Mouse (Mus musculus): ENCODE data around the gene Gabarap.
A peak's percentile ranks its signal among the peaks of the same experiment; 100 is the strongest.
"Not testable (repeated sequence)": the region's sequence is repeated elsewhere in the genome, so short reads cannot be mapped to it uniquely, and the experiment has no call there.

Gabarap gene

GRCm38 (mm10) chr11:69990850-69991691, at the start of gene Gabarap:
Gene Gabarap (plus strand): TSS chr11:69991143.
- DNase-seq (ENCODE audit: low spot score): peak; percentile 91

DNA sequence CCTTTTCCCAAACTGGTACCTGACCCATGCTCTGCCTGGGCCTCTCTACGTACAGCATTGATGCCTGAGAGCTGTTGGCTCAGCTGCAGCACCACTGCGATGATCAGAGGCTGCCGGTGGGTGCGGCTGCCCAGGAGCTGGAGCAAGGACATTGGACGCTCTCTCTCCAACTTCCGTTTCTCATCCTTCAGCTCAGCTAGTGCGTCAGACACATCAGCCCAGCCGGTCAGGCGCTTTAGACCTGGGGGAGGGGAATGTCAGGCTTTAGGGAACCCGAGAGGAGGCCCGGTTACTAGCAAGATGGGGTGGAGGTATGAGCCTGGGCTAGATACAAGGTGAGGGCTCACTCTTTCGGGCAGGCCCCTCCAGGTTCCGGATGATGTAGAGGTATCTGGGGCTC, 45.7 kb upstream of the Gabarap start:
- DNase-seq (ENCODE audit: low spot score): no peak

DNA sequence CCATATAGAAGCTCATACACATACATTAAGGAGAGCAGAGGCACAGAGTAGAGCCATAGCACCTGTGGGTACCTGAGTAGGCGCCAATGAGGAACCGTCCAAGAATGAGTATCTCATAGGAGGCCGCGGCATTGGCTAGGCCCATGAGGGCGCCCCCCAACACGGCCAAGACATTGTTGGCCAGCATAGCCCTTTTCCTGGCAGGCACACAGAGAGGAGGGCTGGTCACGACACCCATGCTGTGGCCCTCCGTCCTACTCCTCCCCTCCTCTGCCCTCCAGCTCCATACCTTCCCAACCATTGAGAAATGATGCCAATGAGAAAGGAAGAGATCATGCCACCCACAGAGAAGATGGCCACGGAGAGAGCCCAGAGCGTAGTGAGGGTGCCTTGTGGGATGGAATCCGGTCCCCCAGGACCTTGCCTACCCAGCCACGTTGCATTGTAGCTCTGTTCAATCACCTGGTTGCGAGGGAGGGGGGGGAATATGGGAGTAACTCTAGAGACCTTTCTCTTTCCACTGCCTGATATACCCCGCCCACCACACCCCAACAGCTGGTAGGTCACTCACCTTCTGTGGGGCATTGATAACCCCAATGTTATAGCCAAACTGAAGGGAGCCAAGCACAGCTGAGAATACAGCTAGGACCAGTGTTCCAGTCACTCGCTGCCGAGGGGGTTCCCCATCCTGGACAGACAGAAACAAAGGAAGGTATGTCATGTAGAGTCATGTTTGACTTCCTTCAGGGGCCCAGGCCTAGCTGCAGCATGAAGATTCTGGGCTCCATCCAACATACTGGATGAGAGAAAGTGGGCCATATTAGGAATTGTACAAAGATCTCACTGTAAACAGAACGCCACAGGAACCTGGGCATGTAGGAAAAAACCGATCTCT, 44.7 kb upstream of the Gabarap start:
- DNase-seq (ENCODE audit: low spot score): no peak

GRCm38 (mm10) chr11:69947337-69948065, 43.4 kb upstream of the Gabarap start:
- no peak for DNase-seq (ENCODE audit: low spot score)

DNA sequence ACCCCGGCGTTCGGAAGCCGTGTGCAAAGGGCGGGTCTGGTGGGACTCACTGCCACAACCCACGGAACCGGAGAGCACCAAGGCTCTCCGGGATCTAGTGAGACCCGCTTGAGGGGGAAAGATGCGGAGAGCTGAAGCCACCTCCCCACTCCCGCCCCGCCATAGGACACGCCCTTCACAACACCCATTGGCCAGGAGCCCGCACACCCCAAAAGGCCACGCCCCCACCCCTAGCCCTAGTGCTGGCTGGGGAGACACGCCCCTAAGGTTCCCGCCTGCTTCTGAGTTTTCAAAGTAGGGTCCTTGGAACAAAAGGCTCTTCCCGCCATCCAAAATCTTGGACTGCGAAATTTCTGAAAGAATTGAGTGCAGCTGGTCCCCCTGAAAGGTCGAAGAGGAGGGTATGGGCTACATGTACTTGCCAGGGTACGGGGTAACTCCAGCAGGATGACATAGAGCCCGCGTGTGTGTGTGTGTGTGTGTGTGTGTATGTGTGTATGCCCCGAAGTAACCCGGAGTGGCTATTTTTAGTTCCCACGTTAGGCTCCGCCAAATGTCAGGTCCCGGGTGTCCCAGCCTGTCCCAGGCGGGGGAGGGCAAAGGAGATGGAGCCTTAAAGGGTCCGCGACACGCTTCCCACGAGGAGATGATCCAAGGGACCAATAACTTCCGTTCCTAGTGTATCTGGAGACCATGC, 42.7 kb upstream of the Gabarap start, which contains the start of gene Slc2a4:
Gene Slc2a4 (minus strand): TSS at position 123 of the 697 bp plus-strand sequence.
- DNase-seq (ENCODE audit: low spot score): peak; percentile 82

- peak; percentile 55 for DNase-seq (ENCODE audit: low spot score)
These were observed 42.2 kb upstream of the Gabarap start for GRCm38 (mm10) chr11:69948763-69949150.

- DNase-seq (ENCODE audit: low spot score): no peak
These were observed 40.0 kb upstream of the Gabarap start for GRCm38 (mm10) chr11:69950807-69951459.

GRCm38 (mm10) chr11:69952274-69952673, 38.7 kb upstream of the Gabarap start:
- no peak for DNase-seq (ENCODE audit: low spot score)

DNA sequence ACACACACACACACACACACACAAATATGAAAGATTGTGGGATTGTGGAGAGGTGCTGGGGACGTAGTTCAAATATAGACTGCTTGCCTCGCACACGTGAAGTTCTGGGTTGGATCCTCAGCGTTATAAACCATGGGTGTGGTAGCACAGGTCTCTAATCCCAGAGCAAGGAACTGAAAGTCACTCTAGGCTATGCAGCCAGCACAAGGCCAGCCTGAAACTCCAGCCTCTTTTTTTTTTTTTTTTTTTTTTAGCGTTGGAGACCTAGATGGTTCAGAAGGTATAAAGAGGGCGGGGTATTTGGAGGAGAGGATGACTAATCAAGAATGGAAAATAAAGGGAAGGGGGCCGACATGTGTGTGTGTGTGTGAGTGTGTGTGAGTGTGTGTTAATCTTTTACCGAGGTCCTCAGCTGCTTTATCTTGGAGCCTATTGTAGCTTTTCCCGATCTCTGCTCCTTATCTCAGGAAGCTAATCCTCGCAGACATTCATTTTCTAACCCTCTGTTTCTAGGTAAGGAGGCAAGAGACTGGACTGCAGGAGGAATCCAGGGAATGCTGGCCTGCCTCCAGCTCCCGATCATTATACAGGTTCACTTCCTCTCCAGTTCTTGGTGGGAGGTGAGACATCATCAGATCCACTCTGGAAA, 37.6 kb upstream of the Gabarap start:
- DNase-seq (ENCODE audit: low spot score): no peak

GRCm38 (mm10) chr11:69955618-69956017, 35.3 kb upstream of the Gabarap start:
- not testable (repeated sequence) for DNase-seq (ENCODE audit: low spot score)

- DNase-seq (ENCODE audit: low spot score): no peak
These were observed 34.7 kb upstream of the Gabarap start for GRCm38 (mm10) chr11:69956218-69956617.

DNA sequence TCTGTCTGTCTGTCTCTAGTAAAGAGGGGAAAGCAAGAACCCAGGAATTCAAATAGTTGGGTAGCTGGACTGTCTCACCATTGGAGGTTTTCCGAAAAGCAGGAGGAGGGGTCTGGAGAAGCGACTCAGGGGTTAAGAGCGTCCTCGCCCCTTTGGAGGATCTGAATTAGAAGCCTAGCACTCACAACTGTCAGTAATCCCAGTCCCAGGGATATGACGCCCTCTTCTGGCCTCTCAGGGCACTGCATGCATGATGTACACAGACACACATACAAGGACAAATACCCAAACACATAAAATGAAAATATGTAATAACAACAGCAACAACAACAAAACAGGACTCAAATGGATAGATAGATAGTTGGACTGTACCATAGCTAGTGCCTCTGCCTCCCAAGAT, 30.3 kb upstream of the Gabarap start:
- DNase-seq (ENCODE audit: low spot score): no peak

GRCm38 (mm10) chr11:69961841-69962240, 29.1 kb upstream of the Gabarap start:
- no peak for DNase-seq (ENCODE audit: low spot score)

DNA sequence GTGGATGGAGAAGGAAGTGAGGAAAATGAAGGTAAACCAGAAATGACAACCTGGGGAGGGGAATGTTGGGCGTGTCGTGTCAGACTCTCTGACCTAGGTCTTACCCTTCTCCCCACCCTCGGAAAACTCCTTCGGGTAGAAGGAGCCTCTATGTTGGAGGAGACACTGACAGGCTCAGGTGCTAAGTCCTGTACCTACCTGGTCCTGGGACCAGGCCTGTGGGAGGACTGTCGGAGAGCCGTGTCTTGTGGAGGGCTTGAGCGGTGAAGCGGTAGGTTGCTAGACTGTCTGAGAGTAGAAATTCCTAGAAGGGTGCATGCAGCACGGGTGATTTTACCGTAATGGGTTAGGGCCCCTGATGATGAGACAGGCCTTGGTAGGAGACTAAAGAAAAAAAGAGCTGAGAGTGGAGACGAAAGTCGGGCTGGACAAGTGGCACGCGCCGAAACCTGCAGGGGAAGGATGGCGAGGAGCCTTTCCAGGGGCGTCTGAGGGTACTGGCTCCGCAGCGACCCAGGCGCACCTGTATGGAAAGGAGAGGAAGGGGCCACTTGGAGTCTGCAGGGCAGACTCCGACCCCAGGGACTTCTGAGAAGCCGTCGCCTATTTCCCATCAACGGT, 26.2 kb upstream of the Gabarap start, which contains the start of gene Cldn7:
Gene Cldn7 (plus strand): TSS at position 130 of the 621 bp plus-strand sequence.
- no peak for DNase-seq (ENCODE audit: low spot score)

DNA sequence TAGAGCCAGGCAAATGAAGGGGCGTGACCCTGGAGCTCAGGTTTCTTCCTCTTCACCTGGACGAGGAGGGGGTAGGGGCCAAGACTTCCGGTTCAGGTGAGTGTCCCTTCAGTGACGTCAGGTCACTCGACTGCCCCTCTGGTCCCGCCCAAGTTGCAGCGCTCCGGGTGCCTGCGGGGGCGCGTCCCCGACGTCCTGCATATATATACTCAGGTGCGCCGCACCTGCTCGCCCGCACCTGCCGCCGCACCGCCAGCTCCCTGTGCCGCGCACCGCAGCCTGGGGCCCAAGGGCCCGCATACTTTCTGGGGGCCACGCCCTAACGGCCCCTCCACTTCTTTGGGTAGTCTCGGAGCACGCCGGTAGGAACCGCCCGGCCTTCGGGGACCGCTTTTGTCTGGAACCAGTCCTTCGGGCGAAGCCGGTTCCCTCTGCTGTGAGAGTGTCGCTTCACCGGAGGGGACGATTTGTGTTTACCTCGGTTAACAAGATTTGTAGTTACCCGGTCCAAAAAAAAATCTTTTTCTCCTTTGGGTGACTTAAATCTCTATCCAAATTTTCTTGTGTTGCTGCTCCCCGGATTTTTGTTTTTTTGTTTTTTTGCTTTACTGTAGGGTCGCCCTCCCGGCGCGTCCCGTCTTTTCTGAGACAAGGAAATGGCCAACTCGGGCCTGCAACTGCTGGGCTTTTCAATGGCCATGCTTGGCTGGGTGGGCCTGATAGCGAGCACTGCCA, 25.5 kb upstream of the Gabarap start:
- DNase-seq (ENCODE audit: low spot score): no peak

DNA sequence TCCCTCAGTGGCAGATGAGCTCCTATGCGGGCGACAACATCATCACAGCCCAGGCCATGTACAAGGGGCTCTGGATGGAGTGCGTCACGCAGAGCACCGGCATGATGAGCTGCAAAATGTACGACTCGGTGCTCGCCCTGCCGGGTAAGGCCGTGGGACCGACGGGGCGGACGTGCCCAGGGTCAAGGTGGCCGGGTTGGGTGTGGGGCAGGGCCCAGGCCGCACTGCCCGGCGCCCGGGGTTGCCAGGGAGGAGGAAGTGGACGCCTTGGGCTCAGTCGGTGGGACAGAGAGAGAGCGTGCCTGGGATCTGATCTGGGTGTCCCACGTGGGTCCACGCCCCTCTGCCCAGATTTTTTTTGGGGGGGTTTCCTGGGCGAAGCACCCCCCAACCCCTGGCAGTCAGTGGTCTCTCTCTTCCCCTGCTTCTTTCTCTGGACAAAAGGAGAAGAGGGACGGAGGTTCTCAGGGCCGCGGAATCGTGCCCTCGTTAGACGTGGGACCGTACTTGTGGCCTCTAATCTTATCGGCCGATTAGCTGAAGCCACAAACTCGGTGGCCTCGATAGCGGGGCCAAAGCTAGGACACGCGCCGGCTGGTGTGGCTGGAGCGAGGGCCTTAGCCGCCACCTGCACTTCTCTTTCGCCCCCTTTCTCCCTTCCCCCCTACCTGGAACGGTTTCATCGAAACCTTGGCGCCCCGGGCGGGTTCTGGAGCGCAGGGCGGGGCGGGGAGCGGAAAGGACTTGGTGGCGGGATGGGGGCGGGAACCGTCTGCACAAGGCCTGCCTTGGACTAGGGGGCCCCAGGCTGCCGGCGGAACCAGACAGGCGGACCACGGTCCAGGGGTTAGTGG, 24.7 kb upstream of the Gabarap start:
- no peak for DNase-seq (ENCODE audit: low spot score)

DNA sequence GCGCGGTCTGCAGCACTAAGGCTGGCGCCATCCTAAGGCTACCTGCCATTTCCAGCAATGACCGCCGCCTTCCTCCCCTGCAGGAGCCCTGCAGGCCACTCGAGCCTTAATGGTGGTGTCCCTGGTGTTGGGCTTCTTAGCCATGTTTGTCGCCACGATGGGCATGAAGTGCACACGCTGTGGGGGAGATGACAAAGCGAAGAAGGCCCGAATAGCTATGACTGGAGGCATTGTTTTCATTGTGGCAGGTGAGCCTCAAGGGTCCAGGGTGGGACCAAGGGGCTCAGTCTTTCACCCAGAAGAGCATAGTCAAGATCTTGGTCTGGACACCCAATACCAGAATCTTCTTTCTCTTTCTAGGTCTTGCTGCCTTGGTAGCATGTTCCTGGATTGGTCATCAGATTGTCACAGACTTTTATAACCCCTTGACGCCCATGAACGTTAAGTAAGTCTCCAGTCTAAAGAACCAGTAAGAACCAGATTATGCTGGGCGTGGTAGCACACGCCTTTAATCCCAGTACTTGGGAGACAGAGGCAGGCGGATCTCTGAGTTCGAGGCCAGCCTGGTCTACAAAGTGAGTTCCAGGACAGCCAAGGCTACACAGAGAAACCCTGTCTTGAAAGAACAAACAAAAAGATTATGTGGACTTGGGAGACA, 24.0 kb upstream of the Gabarap start:
- DNase-seq (ENCODE audit: low spot score): no peak

DNA sequence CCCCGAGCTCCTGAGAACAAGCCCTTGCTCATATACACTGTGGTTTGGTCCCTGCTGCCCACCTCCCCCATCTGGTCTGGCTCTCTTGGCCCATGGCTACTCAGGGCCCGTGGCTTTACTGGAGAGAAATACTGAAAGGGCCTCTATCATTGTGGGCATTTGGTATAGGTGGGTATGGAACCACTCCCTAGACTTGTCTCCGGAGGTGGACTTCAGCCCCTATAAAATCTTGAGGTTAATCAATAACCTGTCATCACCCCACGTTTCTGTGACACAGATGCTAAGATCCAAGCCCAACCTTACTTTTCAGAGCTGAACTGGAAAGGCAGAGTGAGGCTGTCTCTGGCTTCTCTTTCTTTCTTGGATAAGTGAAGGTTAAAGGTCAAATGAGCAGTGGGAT, 22.1 kb upstream of the Gabarap start:
- no peak for DNase-seq (ENCODE audit: low spot score)

Measured in urinary bladder, postnatal 10 days (tissue).